Mouse (Mus musculus) monocyte, adult 5-6 weeks (primary cell): ENCODE measurements around the gene Olfr111. TPM values are rescaled to one million over a fixed set of nuclear protein-coding genes. Genes with fewer than 3 reads are reported as not detected.
"Not testable (repeated sequence)": the region's sequence is repeated elsewhere in the genome, so short reads cannot be mapped to it uniquely, and the experiment has no call there.

Experiments used
- ATAC-seq: fragments of 153-309, 156-312 bp; replicated peaks from 2 replicates; pipeline ENCODE4 v1.8.0; 2017; ENCODE audit warnings: mild to moderate bottlenecking; ENCODE audit not compliant: low TSS enrichment, insufficient number of reproducible peaks, severe bottlenecking, poor library complexity, low FRiP score
- total RNA-seq: library from RNA; stranded (forward); fragments of 200-1000, 200-491, 200-594 nt; gene quantifications from 3 replicates; pipeline ENCODE4 v1.2.3, GENCODE M21; 2017

Olfr111 gene
- 0.29 TPM in 1 of 3 replicates, not detected in the others for total RNA-seq

- no peak for ATAC-seq
Measured at GRCm38 (mm10) chr17:37507730-37508129, at the start of gene Olfr111. Olfr111 (plus strand) TSS chr17:37508030.

DNA sequence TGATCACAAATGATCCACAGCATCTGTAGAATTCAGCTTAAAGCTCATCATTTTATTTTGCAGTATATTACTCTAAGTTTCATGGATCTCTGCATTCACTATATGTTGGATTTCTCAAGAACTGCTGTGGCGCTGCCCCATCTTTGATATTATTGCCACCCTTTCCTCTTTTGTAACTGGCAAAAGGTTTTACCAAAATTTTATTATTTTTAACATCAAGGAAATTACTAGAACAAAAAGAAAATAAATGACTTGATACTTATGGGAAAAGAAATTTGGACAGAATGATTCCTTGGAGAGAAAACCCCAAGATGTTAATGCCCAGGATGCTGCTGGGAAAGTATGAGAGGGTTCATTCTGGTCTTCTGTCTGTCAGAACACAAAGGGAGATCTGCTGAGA lies 49.2 kb upstream of the Olfr111 start, which contains the start of gene Olfr109:
Olfr109 (plus strand) TSS at position 301 of the 400 bp plus-strand sequence.
- ATAC-seq, result no peak

DNA sequence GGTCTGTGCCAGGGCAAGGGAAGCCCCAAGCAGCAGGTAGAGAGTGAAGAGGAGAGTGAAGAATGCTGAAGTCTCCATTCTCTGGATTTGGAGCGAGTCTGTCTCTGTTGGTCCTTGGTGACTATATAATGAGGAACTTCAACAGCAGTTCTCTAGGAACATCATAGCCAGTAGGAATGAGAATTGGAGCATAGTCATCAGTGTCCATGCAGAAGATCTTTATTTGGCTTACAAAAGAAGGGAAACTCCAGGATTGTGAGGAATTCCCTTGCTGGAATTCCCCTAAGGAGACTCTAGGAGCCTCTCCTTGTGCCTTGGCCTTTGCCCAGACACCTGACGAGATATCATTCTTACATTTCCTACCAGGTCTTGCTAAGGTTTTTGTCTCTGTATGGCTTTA lies 24.4 kb upstream of the Olfr111 start, which contains the start of gene H2-M2:
H2-M2 (minus strand) TSS at position 101 of the 400 bp plus-strand sequence.
- ATAC-seq, result no peak

DNA sequence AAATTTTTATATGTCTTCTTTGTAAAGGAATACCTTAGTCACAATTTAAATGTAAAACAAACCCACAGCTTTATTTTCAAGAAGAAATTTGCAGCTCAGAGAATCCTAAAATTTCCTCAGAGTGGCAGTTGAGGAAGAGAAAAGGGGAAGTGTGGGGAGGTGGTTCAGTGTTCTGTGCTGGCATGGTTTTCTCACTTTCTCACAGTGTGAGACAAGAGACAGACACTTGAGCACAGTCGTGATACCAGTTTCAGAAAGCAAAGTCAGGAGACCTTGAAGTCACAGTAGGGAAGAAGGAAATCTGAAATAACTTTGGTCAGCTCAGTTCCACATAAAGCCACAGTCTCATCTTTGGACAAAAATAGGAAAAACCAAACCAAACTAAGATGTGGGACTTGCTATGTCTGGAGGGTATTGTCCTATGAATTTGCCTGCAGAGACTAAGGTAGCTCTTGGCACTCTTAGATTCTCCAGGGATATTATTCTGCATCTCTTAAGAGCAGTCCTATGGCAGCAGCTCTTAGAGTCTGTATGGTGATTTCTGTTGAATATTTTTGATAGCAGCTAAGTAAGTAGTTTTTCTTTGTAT lies 15.8 kb upstream of the Olfr111 start, which contains the start of gene Olfr110:
Olfr110 (plus strand) TSS at position 539 of the 589 bp plus-strand sequence.
- no peak for ATAC-seq

- 0 out of 2 replicates have a peak, but pooled peaks have one; percentile 56 for ATAC-seq
Measured at GRCm38 (mm10) chr17:37524612-37525011, 16.8 kb downstream of the Olfr111 start.

GRCm38 (mm10) chr17:37525427-37525826 lies 17.6 kb downstream of the Olfr111 start:
- ATAC-seq, result peak; percentile 63; the same call in 1 of the 2 replicates

GRCm38 (mm10) chr17:37535173-37535572 lies 27.3 kb downstream of the Olfr111 start:
- no peak for ATAC-seq

- not testable (repeated sequence) for ATAC-seq
Measured at GRCm38 (mm10) chr17:37538416-37538815, 30.6 kb downstream of the Olfr111 start.

DNA sequence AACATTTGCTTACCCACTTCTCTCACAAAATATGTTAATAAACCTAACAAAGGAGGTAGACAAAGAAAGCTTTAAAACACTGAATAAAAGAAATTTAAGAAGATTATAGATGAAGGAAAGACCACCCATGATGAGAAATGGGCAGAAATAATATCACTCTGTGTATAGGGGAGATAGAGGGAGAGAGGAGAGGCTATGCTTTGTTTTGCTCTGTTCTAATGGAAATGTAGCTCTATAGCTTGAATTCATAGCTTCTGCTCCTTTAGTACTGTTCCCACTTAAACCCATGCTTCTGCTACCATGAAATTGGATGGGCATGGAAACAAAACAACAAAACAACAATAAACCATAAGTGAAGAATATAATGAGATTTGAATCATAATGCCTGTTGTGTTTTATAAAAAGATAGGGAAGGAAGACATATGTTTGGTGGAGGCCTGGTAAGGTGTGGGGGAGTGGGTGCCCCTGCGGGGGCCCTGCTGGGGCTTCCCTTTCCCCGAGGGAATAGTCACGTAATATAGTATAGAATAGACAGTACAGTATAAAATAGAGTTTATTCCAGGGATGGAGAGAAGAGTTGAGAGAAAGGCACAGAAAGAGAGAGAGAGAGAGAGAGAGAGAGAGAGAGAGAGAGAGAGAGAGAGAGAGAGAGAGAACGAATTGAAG lies 33.8 kb downstream of the Olfr111 start:
- ATAC-seq, result no peak

- no peak for ATAC-seq
Measured at GRCm38 (mm10) chr17:37543800-37544435, 36.1 kb downstream of the Olfr111 start.

GRCm38 (mm10) chr17:37558913-37559615 lies 51.2 kb downstream of the Olfr111 start:
- no peak for ATAC-seq

- ATAC-seq, result no peak
Measured at GRCm38 (mm10) chr17:37569351-37569750, 61.5 kb downstream of the Olfr111 start, which contains the start of gene Olfr112. Olfr112 (minus strand) TSS chr17:37569451.

- ATAC-seq, result no peak
Measured at GRCm38 (mm10) chr17:37577563-37577962, 69.7 kb downstream of the Olfr111 start, which contains the start of gene Olfr113. Olfr113 (minus strand) TSS chr17:37577663.

Other genes starting within 250 kb of the Olfr111 start
- not detected in 3 replicates for gene Olfr98, start 244.3 kb upstream of the Olfr111 start, total RNA-seq
- 78.7 to 86.4 TPM (median 79.2 TPM) in 3 replicates for gene H2-M3, start 237.8 kb upstream of the Olfr111 start, total RNA-seq
- not detected in 3 replicates for gene Olfr99, start 224.6 kb upstream of the Olfr111 start, total RNA-seq
- gene Olfr101, start 203.7 kb upstream of the Olfr111 start, total RNA-seq, result not detected in 3 replicates
- not detected in 3 replicates for gene Olfr102, start 191.0 kb upstream of the Olfr111 start, total RNA-seq
- not detected in 3 replicates for gene Olfr103, start 168.3 kb upstream of the Olfr111 start, total RNA-seq
- not detected in 3 replicates for gene Olfr104-ps, start 148.4 kb upstream of the Olfr111 start, total RNA-seq
- gene Olfr105-ps, start 129.0 kb upstream of the Olfr111 start, total RNA-seq, result not detected in 3 replicates
- not detected in 3 replicates for gene Olfr106-ps, start 117.6 kb upstream of the Olfr111 start, total RNA-seq
- not detected in 3 replicates for gene Olfr107, start 108.8 kb upstream of the Olfr111 start, total RNA-seq
- not detected in 3 replicates for gene Olfr108, start 62.5 kb upstream of the Olfr111 start, total RNA-seq
- gene Olfr109, start 49.1 kb upstream of the Olfr111 start, total RNA-seq, result not detected in 3 replicates
- gene H2-M2, start 24.5 kb upstream of the Olfr111 start, total RNA-seq, result 0.87 to 3.0 TPM in 2 of 3 replicates, not detected in the other
- not detected in 3 replicates for gene Olfr110, start 15.6 kb upstream of the Olfr111 start, total RNA-seq
- not detected in 3 replicates for gene Olfr112, start 61.4 kb downstream of the Olfr111 start, total RNA-seq
- not detected in 3 replicates for gene Olfr113, start 69.6 kb downstream of the Olfr111 start, total RNA-seq
- not detected in 3 replicates for gene Olfr114, start 84.7 kb downstream of the Olfr111 start, total RNA-seq
- gene Olfr115, start 119.1 kb downstream of the Olfr111 start, total RNA-seq, result not detected in 3 replicates
- not detected in 3 replicates for gene Olfr116, start 119.2 kb downstream of the Olfr111 start, total RNA-seq
- not detected in 3 replicates for gene Olfr117, start 155.8 kb downstream of the Olfr111 start, total RNA-seq
- gene Olfr118, start 159.0 kb downstream of the Olfr111 start, total RNA-seq, result not detected in 3 replicates
- gene Olfr119, start 188.5 kb downstream of the Olfr111 start, total RNA-seq, result not detected in 3 replicates
- not detected in 3 replicates for gene Olfr120, start 213.8 kb downstream of the Olfr111 start, total RNA-seq
- gene Olfr121, start 240.8 kb downstream of the Olfr111 start, total RNA-seq, result not detected in 3 replicates